Mouse (Mus musculus): ENCODE measurements around the gene Gng13. TPM values are rescaled to one million over a fixed set of nuclear protein-coding genes. Genes with fewer than 3 reads are reported as not detected.
A peak's percentile ranks its signal among the peaks of the same experiment; 100 is the strongest.
"Not testable (repeated sequence)": the region's sequence is repeated elsewhere in the genome, so short reads cannot be mapped to it uniquely, and the experiment has no call there.

Gng13 gene
- polyA plus RNA-seq, 1 experiment from 2014 or later, result 0.60 TPM

DNA sequence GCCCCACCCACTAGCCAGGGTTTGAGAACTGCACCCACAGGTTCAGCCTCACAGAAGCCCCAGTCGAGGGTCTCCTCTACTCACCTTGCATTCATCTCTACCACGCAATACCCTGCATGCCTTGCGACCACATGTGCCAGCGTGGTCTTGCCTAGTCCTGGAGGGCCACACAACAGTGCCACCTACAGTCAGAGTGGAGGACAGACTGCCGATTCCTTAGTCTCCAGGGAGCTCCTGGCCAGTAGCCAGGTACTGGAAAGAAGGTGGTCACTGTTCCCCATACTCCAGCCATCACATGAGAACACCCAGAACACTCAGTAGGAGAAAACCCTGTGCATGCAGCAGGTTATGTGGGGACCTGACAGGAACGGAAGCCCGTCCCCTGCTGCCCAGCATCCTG is 6.9 kb downstream of the Gng13 start:
- Histone ChIP-seq H3K4me1 (ENCODE audit: control insufficient read depth, insufficient read depth, low read length) (peaks cover 18% of the 10 kb centered on the region), H3K9me3 (replicated peaks; ENCODE audit: control insufficient read depth, low read length) (no peaks in the 10 kb centered on the region), H3K4me3 (ENCODE audit: low read length) (no peak overlapping the region), H3K4me2 (ENCODE audit: low read depth, low read length) (no peak overlapping the region), H3K27ac (ENCODE audit: low read length) (no peak overlapping the region), H3K9ac (ENCODE audit: low read length) (no peak overlapping the region), H3K27me3 (ENCODE audit: control insufficient read depth, insufficient read depth, low read length) (no peaks in the 10 kb centered on the region; the same call in 1 of the 2 replicates), H3K36me3 (ENCODE audit: control insufficient read depth, insufficient read depth) (peaks cover 2% of the 10 kb centered on the region; the same call in 1 of the 2 replicates)
- WGBS, result 77% methylated on average over 7 of the region's 7 CpGs
- no peak for ATAC-seq (replicated peaks; ENCODE audit: extremely low read depth, insufficient read depth, low FRiP score)

DNA sequence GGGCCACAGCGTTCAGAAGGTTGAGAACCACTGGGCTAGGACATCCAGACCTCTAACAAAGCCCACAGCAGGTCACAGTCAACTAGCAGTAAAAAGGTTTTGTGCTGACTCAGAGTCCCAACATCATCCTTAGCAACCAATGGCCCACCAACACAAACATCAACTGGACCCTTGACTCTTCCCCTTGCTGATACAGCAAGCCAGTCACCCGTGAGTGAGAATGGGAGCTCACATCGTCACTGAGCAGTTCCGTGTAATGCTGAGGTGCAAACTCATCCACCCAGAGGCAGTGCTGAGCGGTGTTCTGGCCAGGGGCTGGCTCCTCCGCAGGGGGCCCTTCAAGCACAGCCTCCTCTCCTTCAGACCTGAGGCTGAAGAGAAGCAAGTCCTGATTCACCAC is 8.3 kb downstream of the Gng13 start:
- H3K9me3 ChIP-seq (replicated peaks; ENCODE audit: control insufficient read depth, low read length), result no peaks in the 10 kb centered on the region
- WGBS, result 85% methylated on average over 6 of the region's 6 CpGs
- H3K4me3 ChIP-seq (ENCODE audit: low read length), result no peak overlapping the region
- ATAC-seq (replicated peaks; ENCODE audit: extremely low read depth, insufficient read depth, low FRiP score), result no peak
- peaks cover 2% of the 10 kb centered on the region; the same call in 1 of the 2 replicates for H3K36me3 ChIP-seq (ENCODE audit: control insufficient read depth, insufficient read depth)
- H3K9ac ChIP-seq (ENCODE audit: low read length), result no peak overlapping the region
- H3K4me2 ChIP-seq (ENCODE audit: low read depth, low read length), result no peak overlapping the region
- H3K27me3 ChIP-seq (ENCODE audit: control insufficient read depth, insufficient read depth, low read length), result no peaks in the 10 kb centered on the region
- H3K4me1 ChIP-seq (ENCODE audit: control insufficient read depth, insufficient read depth, low read length), result peaks cover 18% of the 10 kb centered on the region
- no peak overlapping the region for H3K27ac ChIP-seq (ENCODE audit: low read length)

- Histone ChIP-seq H3K27me3 (ENCODE audit: control insufficient read depth, insufficient read depth, low read length) (no peaks in the 10 kb centered on the region), H3K4me3 (ENCODE audit: low read length) (peak within 1 kb of the TSS; percentile 80), H3K36me3 (ENCODE audit: control insufficient read depth, insufficient read depth) (no peaks in the 10 kb centered on the region; the same call in 1 of the 2 replicates), H3K9ac (ENCODE audit: low read length) (peak within 1 kb of the TSS; percentile 93), H3K9me3 (replicated peaks; ENCODE audit: control insufficient read depth, low read length) (no peaks in the 10 kb centered on the region), H3K27ac (ENCODE audit: low read length) (peak within 1 kb of the TSS; percentile 51), H3K4me2 (ENCODE audit: low read depth, low read length) (peak within 1 kb of the TSS; percentile 99), H3K4me1 (ENCODE audit: control insufficient read depth, insufficient read depth, low read length) (peaks cover 18% of the 10 kb centered on the region)
- under 1% methylated on average over 37 of the region's 37 CpGs for WGBS
- peak; percentile 99 for ATAC-seq (replicated peaks; ENCODE audit: extremely low read depth, insufficient read depth, low FRiP score)
Measured at GRCm38 (mm10) chr17:25727265-25728008, 10.5 kb downstream of the Gng13 start, which contains the start of the genes Chtf18 and Rpusd1. Gene Chtf18 (minus strand): TSS chr17:25727419. Gene Rpusd1 (plus strand): TSS chr17:25727670.

DNA sequence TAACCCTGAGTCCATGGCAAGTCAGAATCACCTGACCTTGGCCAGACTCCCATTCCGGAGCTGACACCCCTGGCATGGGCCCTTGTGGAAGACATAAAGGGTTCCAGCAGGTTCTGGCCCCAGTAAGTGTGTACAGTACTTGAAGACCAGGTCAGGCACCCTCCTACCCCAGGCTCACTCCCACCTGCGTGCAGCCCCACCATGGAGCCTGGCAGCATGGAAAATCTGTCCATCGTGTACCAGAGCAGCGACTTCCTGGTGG is 11.0 kb downstream of the Gng13 start:
- peak overlapping the region; percentile 93 for H3K9ac ChIP-seq (ENCODE audit: low read length)
- H3K36me3 ChIP-seq (ENCODE audit: control insufficient read depth, insufficient read depth), result no peaks in the 10 kb centered on the region; the same call in 1 of the 2 replicates
- peak overlapping the region; percentile 80 for H3K4me3 ChIP-seq (ENCODE audit: low read length)
- H3K4me1 ChIP-seq (ENCODE audit: control insufficient read depth, insufficient read depth, low read length), result peaks cover 18% of the 10 kb centered on the region
- peak overlapping the region; percentile 98 for H3K4me2 ChIP-seq (ENCODE audit: low read depth, low read length)
- no peak for ATAC-seq (replicated peaks; ENCODE audit: extremely low read depth, insufficient read depth, low FRiP score)
- 19% methylated on average over 4 of the region's 4 CpGs for WGBS
- no peaks in the 10 kb centered on the region for H3K9me3 ChIP-seq (replicated peaks; ENCODE audit: control insufficient read depth, low read length)
- H3K27me3 ChIP-seq (ENCODE audit: control insufficient read depth, insufficient read depth, low read length), result no peaks in the 10 kb centered on the region
- peak overlapping the region; percentile 51 for H3K27ac ChIP-seq (ENCODE audit: low read length)

- H3K9me3 ChIP-seq (replicated peaks; ENCODE audit: control insufficient read depth, low read length), result no peaks in the 10 kb centered on the region
- H3K36me3 ChIP-seq (ENCODE audit: control insufficient read depth, insufficient read depth), result no peaks in the 10 kb centered on the region
- H3K27ac ChIP-seq (ENCODE audit: low read length), result no peak overlapping the region
- no peaks in the 10 kb centered on the region for H3K27me3 ChIP-seq (ENCODE audit: control insufficient read depth, insufficient read depth, low read length)
- ATAC-seq (replicated peaks; ENCODE audit: extremely low read depth, insufficient read depth, low FRiP score), result no peak
- peaks cover 7% of the 10 kb centered on the region for H3K4me1 ChIP-seq (ENCODE audit: control insufficient read depth, insufficient read depth, low read length)
- no peak overlapping the region for H3K4me2 ChIP-seq (ENCODE audit: low read depth, low read length)
- no peak overlapping the region for H3K4me3 ChIP-seq (ENCODE audit: low read length)
- no peak overlapping the region for H3K9ac ChIP-seq (ENCODE audit: low read length)
- 12% methylated on average over 2 of the region's 2 CpGs for WGBS
Measured at GRCm38 (mm10) chr17:25732082-25732481, 15.1 kb downstream of the Gng13 start.

DNA sequence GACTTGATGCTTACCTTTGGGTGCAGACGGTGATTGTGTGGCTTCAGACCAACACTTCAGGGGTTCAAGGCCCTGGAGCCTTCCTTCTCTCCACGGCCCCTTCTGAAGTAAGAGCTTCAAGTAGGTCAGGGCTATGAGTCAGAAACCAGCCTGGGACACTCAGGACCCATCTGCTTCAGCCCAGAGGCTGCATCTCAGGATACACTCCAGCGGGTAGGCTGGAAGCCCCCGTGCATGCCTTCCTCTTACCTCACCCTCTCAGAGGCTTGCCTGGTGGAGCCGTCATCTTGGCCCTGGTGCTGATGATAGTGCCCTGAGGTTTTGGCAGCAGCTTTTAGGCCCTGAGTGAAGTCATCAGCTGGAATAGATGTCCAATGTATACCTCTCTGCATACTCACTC is 18.3 kb downstream of the Gng13 start:
- Histone ChIP-seq H3K4me1 (ENCODE audit: control insufficient read depth, insufficient read depth, low read length) (no peaks in the 10 kb centered on the region), H3K4me2 (ENCODE audit: low read depth, low read length) (no peak overlapping the region), H3K27ac (ENCODE audit: low read length) (no peak overlapping the region), H3K9me3 (replicated peaks; ENCODE audit: control insufficient read depth, low read length) (no peaks in the 10 kb centered on the region), H3K4me3 (ENCODE audit: low read length) (no peak overlapping the region), H3K9ac (ENCODE audit: low read length) (no peak overlapping the region), H3K36me3 (ENCODE audit: control insufficient read depth, insufficient read depth) (no peaks in the 10 kb centered on the region), H3K27me3 (ENCODE audit: control insufficient read depth, insufficient read depth, low read length) (no peaks in the 10 kb centered on the region)
- 79% methylated on average over 5 of the region's 5 CpGs for WGBS
- no peak for ATAC-seq (replicated peaks; ENCODE audit: extremely low read depth, insufficient read depth, low FRiP score)

- Histone ChIP-seq H3K9ac (ENCODE audit: low read length) (no peak within 1 kb of the TSS), H3K36me3 (ENCODE audit: control insufficient read depth, insufficient read depth) (no peaks in the 10 kb centered on the region), H3K9me3 (replicated peaks; ENCODE audit: control insufficient read depth, low read length) (no peaks in the 10 kb centered on the region), H3K4me1 (ENCODE audit: control insufficient read depth, insufficient read depth, low read length) (no peaks in the 10 kb centered on the region), H3K27me3 (ENCODE audit: control insufficient read depth, insufficient read depth, low read length) (no peaks in the 10 kb centered on the region), H3K4me2 (ENCODE audit: low read depth, low read length) (no peak within 1 kb of the TSS), H3K4me3 (ENCODE audit: low read length) (no peak within 1 kb of the TSS), H3K27ac (ENCODE audit: low read length) (no peak within 1 kb of the TSS)
- WGBS, result 62% methylated on average over 3 of the region's 3 CpGs
- no peak for ATAC-seq (replicated peaks; ENCODE audit: extremely low read depth, insufficient read depth, low FRiP score)
Measured at GRCm38 (mm10) chr17:25735745-25736144, 18.8 kb downstream of the Gng13 start, which contains the start of gene Mslnl. Gene Mslnl (plus strand): TSS chr17:25736042.

DNA sequence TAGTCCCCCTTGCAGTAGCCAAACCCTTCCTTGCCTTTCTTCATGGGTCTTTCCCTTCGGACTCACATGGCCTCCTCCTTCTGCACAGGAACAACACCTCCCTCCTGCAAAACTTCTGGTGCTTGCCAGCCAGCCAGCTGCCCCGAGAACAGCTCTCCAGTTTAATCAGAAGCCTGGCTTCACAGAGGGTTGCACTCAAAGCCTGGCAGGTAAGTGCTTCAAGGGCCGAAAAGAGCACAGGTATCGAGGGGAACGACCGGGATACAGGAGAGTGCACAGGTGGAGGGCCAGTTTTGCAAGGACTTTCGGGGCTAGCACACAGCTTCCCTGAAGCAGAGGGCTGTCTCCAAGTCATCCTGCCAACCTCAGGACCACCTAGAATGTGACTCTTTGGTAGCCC is 21.9 kb downstream of the Gng13 start:
- WGBS, result 71% methylated on average over 7 of the region's 7 CpGs
- no peak overlapping the region for H3K4me2 ChIP-seq (ENCODE audit: low read depth, low read length)
- no peak for ATAC-seq (replicated peaks; ENCODE audit: extremely low read depth, insufficient read depth, low FRiP score)

DNA sequence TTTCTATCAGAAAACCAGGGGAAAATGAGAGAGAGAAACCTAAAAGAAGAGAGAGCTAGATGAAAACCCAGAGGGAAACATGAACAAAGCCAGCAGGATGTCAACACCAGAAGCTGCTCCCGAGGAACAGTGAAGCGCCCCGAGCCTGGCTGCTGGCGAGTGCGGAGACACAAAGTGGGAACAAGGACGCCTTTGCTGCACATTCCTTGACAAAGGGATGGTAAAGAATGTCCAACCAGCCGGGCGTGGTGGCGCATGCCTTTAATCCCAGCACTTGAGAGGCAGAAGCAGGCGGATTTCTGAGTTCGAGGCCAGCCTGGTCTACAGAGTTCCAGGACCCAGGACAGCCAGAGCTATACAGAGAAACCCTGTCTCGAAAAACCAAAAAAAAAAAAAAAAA is 24.5 kb downstream of the Gng13 start:
- not testable (repeated sequence) for H3K9ac ChIP-seq (ENCODE audit: low read length); H3K4me3 ChIP-seq (ENCODE audit: low read length); H3K36me3 ChIP-seq (ENCODE audit: control insufficient read depth, insufficient read depth); H3K27ac ChIP-seq (ENCODE audit: low read length); H3K4me2 ChIP-seq (ENCODE audit: low read depth, low read length); ATAC-seq (replicated peaks; ENCODE audit: extremely low read depth, insufficient read depth, low FRiP score); H3K4me1 ChIP-seq (ENCODE audit: control insufficient read depth, insufficient read depth, low read length); H3K27me3 ChIP-seq (ENCODE audit: control insufficient read depth, insufficient read depth, low read length); H3K9me3 ChIP-seq (replicated peaks; ENCODE audit: control insufficient read depth, low read length)
- WGBS, result 55% methylated on average over 12 of the region's 12 CpGs

More for the DNA sequence above, 21.9 kb downstream of the Gng13 start:
- Histone ChIP-seq H3K4me1 (ENCODE audit: control insufficient read depth, insufficient read depth, low read length) (no peaks in the 10 kb centered on the region), H3K9ac (ENCODE audit: low read length) (no peak overlapping the region), H3K36me3 (ENCODE audit: control insufficient read depth, insufficient read depth) (no peaks in the 10 kb centered on the region), H3K9me3 (replicated peaks; ENCODE audit: control insufficient read depth, low read length) (no peaks in the 10 kb centered on the region), H3K27ac (ENCODE audit: low read length) (no peak overlapping the region), H3K4me3 (ENCODE audit: low read length) (no peak overlapping the region), H3K27me3 (ENCODE audit: control insufficient read depth, insufficient read depth, low read length) (no peaks in the 10 kb centered on the region)
